Mouse (Mus musculus) cortical plate, adult 2 months (tissue): ENCODE results near the gene Lpp.

Experiments
- CTCF ChIP-seq: fragments of 200-500 bp; IDR thresholded peaks from 2 replicates; pipeline ENCODE4 v1.5.1; 2011; ENCODE audit warnings: mild to moderate bottlenecking, control low read depth, low read length; ENCODE audit not compliant: insufficient read depth; ENCODE audit errors: extremely low read depth
- POLR2A ChIP-seq: fragments of 200-500 bp; IDR thresholded peaks from 2 replicates; pipeline ENCODE4 v1.6.1; 2011; ENCODE audit warnings: mild to moderate bottlenecking, low read length, control low read depth; ENCODE audit not compliant: insufficient read depth; ENCODE audit errors: extremely low read depth

- no peak for TF ChIP-seq CTCF
- TF ChIP-seq POLR2A = no peak
These were observed 443.2 kb downstream of the Lpp start for GRCm38 (mm10) chr16:24836550-24836949.
